Mouse (Mus musculus): ENCODE data around the gene Cdv3.

Gene Cdv3

DNA sequence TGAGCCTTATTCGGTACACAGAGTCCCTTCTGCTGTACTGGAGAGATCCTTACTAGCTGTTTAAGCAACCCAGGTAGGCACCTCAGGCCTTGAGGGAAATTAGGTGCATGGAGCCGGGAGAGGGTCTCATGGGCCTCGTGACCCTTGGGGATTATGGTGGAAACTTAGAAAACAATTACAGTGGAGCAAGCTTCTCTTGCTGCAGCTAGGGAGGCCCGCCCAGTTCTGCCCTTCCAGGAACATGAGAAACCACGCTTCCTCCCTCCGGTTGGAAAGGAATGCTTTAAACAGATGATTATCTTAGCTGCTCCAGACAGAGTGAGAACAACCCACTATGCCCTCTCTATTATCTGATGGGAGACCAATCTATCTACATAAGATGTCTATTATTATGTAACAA, 17.3 kb upstream of the Cdv3 start:
- TF ChIP-seq GATA4 (IDR thresholded peaks at IDR 0.05; ENCODE audit: insufficient replicate concordance, low read length), result no peak

DNA sequence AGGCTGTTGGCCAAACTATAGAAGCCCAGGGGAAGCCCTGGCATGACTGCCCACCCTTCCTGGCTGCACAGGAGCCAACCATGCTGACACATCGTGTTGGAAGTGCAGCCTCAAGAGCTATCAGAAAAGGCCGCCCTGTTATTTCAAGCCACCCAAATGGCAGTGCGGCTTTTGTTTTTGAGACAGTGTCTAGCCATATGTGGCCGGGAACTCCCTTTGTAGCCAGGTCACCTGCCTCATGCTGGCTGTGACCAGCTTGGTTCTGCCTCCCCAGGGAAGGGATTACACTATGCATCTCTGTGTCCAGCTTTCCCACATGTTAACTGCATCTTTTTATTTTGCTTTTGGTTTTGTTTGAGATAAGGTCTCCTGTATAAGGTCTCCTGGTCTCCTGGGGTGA, 14.9 kb upstream of the Cdv3 start:
- no peak for TF ChIP-seq GATA4 (IDR thresholded peaks at IDR 0.05; ENCODE audit: insufficient replicate concordance, low read length)

DNA sequence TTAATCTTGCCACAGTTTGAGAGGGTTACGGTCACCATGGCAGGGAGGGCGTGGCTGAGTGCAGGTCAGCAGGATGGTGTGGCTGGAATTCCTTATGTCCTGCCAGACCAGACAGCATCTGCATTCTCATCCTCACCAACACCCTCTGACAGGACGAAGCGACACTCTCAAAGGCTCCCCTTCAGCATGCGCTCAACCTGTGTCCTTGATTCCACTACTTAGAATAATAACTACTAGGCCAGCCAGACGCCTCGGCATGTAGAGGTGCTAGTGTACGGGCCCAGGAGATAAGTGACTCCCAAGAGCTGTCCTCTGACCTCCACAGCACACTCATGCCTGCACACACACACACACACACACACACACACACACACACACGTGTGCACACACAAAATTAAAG, 13.6 kb upstream of the Cdv3 start:
- no peak for TF ChIP-seq GATA4 (IDR thresholded peaks at IDR 0.05; ENCODE audit: insufficient replicate concordance, low read length)

DNA sequence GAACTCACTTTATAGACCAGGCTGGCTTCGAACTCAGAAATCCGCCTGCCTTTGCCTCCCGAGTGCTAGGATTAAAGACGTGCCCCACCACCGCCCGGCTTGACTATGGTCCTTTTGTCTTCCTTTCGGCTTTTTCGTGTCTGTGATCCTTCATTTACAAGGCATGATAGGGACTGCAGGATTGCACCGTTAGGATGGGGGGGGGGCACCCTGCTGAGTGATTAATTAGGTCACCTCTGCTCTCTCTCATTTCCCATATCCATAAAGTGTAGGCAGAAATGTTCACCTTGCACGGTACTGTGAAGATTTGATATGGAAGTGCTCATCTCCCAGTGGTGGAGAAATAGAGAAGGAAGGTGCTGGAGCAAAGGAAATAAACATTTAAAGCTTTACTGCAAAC, 13.0 kb upstream of the Cdv3 start:
- no peak for TF ChIP-seq GATA4 (IDR thresholded peaks at IDR 0.05; ENCODE audit: insufficient replicate concordance, low read length)

DNA sequence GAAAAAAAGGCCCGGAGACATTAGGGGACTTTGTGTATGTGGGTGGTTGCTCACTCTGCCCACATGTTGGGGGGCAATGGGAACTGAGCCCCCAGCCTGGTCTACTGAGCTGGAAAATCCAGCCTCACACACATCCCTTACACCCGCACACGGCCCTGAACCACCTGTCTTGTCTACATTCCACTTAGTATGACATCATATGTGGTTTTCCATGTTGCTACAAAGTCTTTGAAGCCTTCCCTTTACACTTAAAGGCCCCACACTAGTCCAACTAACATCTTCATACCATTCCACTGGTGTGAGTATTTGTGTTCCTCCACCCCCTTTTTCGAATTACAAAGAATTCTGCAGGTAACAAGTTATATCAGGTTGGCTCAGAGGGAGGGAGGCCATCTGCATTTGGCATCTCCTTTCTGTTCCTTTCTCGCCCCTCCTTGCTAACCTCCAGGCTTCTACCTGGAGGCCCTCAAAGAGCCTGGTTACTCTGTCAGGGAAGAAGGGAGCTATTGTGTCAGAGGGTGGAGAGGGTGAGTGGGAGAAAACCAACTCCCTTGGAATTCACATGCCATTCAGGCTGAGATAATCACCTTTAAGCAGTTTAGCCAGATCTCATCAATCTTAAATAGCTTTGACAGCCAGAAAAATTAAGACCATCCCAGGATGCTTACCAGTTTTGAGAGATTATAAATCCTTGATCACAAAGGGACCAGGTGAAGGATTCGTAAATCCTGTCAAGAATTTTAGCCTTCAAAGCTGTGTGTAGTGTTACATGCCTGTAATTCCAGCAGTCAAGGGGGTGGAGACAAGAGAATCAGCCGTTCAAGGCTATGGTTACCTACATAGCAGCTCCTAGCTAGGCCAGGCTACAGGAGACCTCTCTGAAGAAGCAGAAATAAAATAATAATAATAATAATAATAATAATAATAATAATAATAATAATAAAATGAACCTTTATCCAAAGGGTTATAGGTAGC, 11.0 kb upstream of the Cdv3 start:
- TF ChIP-seq GATA4 (IDR thresholded peaks at IDR 0.05; ENCODE audit: insufficient replicate concordance, low read length), result no peak

DNA sequence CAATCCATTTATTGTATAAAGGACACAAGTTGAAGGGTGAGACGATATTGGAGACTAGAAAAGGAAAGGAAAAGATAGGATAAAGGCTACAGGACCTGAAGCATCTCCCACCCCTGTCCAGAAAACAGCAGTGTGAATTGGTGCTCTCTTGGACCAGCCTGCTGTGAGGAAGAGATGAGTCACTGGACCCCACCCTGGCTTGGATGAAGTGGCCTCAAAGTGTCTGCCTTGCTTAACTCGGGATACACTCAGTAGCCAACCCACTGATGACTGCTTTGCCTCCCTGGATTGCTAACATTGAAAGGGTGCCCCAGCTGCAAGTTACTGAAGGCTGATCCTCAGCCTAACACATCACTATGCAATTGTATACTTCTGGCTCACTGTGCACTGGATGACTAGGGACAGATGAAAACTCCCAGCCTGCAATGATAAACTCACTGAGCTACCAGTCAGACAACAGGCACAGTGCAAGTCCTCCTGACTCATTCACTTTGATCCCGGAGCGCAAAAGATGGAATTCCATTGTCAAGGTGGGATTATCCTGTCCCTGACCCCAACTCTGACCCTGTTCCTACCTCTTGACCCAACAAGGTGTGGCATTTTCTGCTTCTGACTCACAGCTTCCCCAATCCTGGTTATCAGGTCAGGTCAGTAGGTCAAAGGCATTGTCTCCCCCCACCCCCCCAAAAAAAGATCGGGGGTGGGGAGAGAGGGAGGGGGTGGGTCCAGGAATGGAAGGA, 6.8 kb upstream of the Cdv3 start:
- TF ChIP-seq GATA4 (IDR thresholded peaks at IDR 0.05; ENCODE audit: insufficient replicate concordance, low read length), result no peak

DNA sequence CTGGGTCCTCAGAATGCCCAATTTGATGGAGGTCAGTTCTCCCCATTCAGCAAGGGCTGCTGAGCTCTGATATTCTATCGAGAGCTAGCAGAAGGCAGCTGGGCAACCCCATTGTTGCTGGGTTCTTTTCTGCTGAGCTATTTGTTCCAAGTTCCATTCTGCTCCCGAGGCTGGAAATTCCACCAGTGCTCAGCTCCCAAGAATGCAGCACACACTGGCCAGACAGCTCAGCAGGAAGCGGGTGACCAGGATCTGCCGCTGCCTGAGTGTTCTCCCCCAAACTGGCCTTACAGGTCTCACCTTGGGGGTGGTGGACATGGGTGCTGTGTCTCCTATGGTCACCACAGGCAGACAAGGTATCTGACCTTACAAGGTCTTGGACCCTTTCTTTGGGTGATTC, 4.3 kb upstream of the Cdv3 start:
- TF ChIP-seq GATA4 (IDR thresholded peaks at IDR 0.05; ENCODE audit: insufficient replicate concordance, low read length), result no peak

DNA sequence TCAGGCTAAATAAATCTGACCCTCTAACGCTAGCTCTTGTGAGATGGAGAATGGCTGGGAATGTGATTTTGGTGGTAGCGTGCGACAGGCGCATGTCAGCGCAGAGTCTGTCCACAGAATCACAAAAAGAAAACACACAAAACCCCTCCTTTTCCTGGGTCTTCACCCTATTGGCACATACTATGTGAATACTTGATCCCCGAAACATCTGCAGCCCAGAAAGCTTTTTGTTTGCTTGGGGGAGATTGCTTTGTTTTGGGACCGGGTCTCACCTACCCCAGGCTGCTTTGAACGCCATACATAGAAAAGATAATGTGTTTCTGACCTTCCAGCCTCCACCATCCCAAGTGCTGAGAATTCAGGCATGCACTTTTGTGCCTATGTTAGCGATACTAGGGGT, 716 bp upstream of the Cdv3 start:
- no peak for TF ChIP-seq GATA4 (IDR thresholded peaks at IDR 0.05; ENCODE audit: insufficient replicate concordance, low read length)

DNA sequence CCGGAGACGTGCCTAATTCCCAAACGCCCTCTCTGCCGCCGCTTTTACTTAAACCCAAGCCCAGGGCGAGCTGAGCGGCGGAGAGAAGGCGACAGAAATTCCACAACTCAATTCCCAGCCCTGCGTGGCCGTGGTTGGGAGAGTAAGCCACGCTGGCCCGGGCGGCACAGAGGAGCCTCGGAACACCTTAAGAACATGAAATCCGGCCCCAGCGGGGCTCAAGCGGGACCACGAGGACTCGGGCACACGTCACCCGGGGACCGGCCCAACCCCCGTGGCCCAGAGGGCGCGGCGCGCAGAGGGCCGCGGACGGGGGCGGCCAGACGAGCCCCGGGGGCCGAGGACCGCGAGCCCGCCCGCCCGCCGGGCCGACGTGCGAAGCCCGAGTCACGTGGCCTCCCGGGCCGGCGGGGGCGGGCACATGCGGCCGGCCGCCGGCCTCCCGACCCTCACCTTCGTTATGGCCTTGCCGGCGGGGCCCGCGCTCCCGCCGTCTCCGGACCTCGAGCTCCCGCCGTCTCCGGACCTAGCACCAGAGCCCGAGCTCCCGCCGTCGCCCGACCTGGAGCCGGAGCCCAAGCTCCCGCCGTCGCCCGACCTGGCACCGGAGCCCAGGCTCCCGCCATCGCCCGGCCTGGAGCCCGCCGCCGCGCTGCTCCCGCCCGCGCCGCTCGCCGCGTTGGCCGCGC, 895 bp downstream of the Cdv3 start:
- TF ChIP-seq GATA4 (IDR thresholded peaks at IDR 0.05; ENCODE audit: insufficient replicate concordance, low read length), result no peak

DNA sequence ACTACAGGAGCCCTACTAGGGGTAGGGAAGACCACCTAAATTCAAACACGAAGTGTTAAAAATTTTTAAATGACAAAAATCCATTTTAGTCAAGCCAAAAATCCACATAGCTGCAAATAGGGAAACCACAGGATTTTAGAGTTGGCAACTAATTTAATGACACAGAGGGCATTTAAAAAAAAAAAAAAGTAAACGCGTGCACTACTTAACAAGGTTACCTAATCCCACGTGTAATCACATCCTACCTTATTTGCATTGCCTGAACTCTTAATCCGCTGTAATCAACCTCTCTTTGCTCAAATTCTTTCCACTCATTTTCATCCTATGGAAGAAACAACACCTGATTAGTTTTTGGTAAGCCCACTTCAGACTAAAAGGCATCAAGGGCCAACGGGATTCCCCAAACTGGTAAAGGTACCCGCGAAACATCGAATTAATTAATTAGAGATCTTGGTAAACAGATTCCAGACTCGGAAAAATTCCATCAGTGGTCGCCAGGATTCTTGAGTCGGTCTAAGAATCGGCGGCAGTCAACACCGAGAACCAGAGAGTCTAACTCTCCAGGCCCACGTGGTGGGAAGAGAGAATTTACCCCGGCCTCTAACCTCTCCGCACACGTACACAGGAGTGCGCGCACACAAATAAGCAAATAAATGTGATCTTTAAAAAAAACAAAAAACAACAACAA, 1.8 kb downstream of the Cdv3 start:
- TF ChIP-seq GATA4 (IDR thresholded peaks at IDR 0.05; ENCODE audit: insufficient replicate concordance, low read length), result no peak

DNA sequence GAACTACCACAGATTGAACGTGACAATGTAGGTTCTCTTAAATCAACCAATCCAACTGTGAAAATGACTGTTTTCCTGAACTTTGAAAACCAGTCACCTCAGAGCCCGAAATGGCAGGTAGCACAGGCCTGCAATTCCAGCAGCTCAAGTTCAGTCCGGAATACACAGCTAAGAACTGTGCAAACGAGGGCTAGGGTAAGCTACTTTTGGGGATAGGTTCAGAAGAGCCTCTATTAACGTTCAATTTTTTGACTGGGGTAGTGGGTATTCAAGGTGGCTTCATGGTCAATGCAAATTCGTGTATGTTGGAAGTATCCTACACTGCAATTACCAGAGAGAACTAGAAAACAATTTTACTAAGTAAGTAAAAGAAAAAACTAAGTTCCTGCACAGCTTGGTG, 2.6 kb downstream of the Cdv3 start:
- TF ChIP-seq GATA4 (IDR thresholded peaks at IDR 0.05; ENCODE audit: insufficient replicate concordance, low read length), result no peak

DNA sequence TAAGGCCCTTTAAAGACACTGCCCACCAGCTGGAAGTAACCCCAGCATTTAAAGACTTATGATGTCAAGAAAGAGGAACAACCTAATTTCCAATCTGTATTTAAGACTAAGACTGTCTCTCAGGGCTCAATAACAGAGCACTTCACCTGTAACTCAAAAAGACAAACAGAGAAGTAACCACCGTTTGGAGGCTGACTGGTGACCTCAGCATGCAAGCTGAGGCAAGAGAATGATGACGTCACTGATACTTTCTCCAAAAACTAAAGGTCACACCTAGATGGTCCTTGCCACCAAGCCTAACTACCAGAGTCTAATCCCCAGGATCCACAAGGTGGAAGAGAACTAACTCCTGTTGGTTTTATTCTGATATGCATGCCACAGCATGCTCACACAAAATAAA, 5.0 kb downstream of the Cdv3 start:
- no peak for TF ChIP-seq GATA4 (IDR thresholded peaks at IDR 0.05; ENCODE audit: insufficient replicate concordance, low read length)

DNA sequence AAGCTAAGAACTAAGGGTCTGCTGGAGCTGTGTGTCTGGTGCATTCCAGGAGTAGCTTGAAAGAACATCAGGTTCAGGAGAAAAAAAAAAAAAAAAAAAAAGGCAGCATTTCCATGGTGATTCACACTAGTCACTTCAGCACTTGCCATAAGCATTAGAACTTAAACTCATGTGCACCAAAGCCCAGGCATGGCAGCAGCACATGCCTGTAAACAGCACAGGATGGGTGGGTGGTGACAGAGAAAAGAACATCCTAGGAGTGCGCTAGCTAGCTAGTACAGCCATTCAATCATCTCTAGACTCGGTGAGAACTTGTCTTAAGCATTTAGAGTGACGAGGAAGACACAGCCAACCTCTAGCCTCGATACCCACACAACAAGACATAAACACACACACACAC, 7.1 kb downstream of the Cdv3 start:
- TF ChIP-seq GATA4 (IDR thresholded peaks at IDR 0.05; ENCODE audit: insufficient replicate concordance, low read length), result no peak

DNA sequence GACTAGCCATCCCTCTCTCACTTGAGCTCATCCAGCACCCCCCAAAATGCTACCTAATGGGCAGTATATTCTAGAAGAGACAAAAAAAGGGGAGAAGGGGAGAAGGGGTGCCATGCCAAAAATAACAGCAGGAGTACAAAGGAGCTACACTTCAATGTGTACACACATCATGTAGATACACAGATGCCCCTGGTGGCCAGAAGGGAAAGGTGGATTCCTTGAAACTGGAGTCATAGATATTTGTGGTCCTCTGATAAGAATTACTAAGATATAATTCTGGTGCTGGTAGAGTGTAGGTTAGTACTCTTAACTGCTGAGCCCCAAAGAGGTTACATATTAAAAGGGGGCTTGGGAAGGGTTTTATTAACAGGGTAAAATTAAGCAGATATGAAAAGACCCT, 7.7 kb downstream of the Cdv3 start:
- TF ChIP-seq GATA4 (IDR thresholded peaks at IDR 0.05; ENCODE audit: insufficient replicate concordance, low read length), result no peak

DNA sequence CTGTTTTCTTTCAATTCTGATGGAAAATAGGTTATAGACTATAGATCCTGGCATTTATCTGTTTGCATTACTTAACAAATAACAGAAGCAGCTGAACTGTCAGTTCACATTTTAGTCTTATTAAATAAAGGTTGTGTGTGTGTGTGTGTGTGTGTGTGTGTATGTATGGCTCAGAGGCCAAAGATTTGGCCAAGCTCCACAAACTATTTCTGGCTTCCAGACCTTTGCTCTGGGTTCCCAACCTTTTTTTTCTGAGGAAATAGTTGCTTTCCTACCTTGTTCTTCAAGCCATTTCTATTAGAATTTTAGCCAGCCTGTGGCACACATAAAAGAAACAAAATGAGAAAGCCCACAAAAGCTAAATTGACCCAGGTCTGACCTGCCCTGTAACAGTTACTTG, 16.8 kb downstream of the Cdv3 start:
- no peak for TF ChIP-seq GATA4 (IDR thresholded peaks at IDR 0.05; ENCODE audit: insufficient replicate concordance, low read length)

Data from liver, adult (tissue).